Mouse (Mus musculus) left cerebral cortex, postnatal 14 days (tissue): Measurements from ENCODE around the gene Xkr7. TPM values are rescaled to one million over a fixed set of nuclear protein-coding genes. Genes with fewer than 3 reads are reported as not detected.
A peak's percentile ranks its signal among the peaks of the same experiment; 100 is the strongest.

Source experiments
- DNase-seq, 2 experiments: peaks; one replicate each; pipeline ENCODE4 v3.0.0; 2021 to 2022; ENCODE audit warnings: low spot score in 2 of 2, mixed read lengths in 1 of 2
- intact Hi-C: fragments of 180-260 bp; cut with DNase I; formaldehyde crosslinking; loops from one replicate; pipeline ENCODE4 v1.15.1; 2025
- total RNA-seq, 2 experiments: library from RNA; stranded (reverse); gene quantifications; 2 replicates each; pipeline ENCODE4 v1.2.3; 2021

The Xkr7 gene
- total RNA-seq, 2 experiments from 2014 or later: 7.4 to 8.5 TPM

DNA sequence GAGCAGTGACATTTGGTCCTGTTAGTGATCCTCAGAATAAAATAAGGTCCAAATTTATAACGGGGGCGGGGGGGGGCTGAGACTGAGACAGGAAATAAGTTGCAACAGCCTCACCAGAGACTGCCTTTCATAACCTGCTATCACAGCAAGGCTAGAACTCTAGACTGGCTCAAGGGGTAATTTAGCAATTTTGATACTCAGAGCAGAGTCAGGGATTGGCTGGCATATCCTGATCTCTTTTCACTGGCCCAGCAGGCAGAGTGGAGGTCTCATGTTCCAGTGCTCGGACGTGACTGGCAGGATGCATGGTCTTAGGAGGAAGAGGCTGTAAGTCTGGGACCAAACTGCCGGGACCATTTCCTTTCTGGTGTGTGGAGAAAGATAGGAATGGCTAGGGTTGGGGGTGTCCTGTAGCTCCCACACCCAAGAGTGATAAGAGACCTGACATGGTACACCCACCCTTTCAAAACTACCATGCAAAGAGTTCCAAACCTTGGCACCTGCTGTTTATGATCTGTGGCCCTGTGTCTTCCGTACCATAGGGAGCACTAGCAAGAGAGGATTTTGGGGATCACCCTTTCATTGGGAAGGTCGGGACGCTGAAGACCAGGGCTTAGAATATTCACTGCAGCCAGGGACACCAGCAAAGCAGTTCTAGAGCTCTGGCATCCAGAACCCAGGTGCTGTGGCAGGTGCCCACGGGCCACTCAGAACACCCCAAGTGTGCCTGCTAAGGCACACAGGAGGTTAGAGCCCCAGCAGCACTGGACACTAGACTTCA is 32.7 kb downstream of the Xkr7 start:
- DNase-seq: no peak
- intact Hi-C loops: no loop called here

DNA sequence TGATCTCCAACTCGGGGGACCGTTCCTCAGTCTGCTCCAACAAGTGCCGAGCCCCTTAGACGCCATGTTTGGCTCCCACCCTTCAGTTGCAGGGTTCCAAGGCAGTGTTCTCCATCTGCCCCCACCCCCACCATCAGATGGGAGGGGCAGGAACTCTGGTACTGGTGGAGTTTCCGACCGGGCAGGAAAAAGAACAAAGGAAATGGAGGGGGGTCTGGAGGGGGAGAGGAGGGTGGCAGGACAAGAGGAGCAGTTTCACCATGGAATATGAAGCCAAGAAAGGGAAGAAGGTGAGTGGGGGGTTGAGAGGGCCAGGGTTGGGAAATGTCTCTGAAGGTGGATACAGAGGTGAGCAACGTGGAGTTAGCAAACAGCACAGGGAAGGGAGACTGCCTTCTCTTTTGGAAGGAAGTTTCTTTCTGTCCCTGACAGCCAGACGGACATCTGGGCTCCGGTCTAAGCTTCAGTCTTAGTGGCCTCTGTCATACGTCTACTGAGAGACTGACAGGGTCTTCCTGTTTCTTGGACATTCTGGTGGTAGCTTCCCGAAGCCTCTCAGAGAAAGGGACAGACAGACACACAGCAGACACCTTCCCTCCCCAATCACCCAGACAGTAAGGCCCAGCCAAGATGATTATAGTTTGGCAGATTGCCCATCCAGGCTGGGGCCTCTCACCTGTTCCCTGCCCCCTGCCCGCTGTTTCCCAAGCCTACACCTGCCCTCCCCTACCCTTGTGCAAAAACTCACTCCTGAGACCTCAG is 34.3 kb downstream of the Xkr7 start, which contains the start of gene Ccm2l:
Gene Ccm2l, plus strand, starts transcription at position 209 of the 762 bp plus-strand sequence.
- intact Hi-C loops: no loop called here
- DNase-seq: no peak

DNA sequence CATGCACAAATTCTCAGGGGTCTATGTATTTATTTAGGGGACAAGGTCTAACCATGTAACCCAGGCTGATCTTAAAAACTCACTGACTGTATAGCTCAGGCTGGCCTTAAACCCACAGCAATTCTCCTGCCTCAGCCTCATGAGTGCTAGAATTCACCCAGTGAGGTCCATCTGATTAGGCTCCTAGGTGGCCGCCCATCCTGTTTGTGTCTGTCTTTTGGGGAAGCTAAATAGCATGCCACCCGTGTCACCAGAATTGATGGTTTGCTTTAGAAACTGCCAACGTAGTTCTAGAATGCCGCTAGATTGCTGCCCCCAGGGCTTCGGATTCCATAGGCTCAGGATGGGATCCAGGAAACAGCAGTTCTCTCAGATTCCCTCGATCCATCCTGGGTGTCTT is 35.3 kb downstream of the Xkr7 start:
- no peak for DNase-seq
- intact Hi-C loops: no loop called here

DNA sequence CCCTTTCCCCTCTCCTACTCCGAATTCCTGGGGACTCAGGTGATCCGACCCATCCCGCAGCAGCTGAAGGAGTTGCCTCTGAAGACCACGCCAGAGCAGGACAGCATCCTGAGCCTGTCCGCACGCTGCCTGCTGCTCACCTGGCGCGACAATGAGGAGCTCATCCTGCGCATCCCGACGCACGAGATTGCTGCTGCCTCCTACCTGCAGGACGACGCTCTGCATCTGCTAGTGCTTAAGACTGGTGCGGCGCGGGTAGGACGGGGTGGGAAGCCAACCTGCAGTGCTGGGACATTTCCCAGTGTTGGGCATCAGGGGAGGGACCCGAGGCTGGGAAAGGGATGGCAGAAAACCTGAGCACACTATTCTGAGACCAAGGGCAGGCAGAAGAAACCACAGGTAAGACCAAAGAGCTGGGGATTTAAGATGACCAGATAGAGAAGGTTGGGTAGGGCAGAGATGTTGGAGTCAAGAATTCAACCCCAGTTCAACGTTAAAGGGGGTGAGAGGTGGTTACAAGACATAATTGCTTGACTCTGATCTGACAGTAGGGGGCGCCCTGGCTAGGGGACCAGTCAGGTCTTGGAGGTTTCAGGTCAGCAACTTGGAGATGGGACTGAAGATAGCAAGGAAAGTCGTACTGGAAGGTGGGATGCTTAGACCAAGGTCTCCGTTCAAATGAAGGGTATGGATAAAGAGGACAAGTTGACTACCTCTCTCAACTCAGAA is 39.3 kb downstream of the Xkr7 start:
- intact Hi-C loops: no loop called here
- DNase-seq: no peak

DNA sequence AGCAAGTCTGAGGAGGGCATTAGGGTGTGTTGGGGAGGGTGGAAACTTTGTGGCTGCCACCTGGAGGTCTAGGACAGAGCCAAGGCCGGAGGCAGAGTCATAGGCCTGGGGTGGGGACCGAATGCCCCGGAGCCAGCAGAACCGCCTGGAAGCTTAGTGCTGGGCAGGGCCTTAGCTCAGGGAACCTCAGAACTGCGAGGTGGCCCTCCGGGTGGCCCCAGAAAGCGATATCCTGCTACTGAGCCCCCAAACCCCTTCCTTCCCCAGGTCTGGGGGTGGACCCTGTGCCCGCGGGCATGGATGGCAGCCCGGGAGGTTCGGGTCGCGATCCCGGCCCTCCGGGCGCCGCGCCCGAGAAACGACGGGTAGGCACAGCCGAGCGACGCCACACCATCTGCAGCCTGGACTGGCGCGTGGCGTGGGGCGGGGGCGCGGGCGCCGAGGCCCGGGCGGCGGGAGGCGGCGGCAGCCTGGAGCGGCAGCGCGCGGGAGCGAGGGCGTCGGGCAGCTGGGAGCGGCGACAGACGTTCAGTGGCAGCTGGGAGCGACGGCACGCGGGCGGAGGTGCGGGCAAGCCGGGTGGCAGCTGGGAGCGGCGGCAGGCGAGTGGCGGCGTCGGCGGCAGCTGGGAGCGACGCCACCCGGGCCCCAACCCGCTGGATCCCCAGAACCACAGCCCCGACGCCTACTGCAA is 40.0 kb downstream of the Xkr7 start:
- DNase-seq: peak; percentile 56 to 60
- intact Hi-C loops: no loop called here

DNA sequence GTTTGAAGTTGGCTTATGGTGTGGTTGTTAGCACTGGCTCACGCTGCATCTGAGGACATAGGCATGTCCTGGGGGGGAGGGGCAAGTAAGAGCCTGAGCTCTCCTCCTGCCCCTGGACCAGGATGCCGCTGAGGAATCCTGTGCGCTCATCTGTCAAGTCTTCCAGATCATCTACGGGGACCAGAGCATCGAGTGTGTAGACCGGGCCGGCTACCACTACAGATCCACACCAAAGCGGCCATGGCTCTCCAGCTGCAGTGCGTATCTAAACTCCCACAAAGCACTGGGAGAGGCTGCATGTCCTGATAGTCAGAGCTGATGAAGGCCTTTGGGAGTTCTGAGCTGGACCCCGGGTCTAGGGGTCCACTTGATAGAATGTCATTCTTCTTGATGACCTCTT is 43.0 kb downstream of the Xkr7 start:
- intact Hi-C loops: no loop called here
- DNase-seq: no peak

DNA sequence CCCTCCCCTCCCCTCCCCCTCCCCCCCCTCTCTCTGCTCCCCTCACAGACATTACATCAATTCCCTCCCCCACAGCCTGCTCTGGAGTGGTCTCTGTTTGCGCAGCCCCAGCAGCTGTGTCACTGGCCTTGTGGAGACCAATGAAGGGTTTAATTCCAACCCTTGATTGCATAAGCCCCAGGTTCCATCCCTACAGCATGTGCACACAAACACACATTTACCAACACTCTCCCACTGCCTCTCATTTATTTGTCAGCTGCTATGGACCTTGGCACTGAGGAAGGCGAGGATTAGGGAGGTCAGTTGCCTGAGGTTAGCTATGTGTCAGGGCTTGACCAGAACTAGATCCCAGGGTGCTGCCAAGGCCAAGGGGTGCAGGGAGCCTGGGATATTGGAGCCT is 44.3 kb downstream of the Xkr7 start:
- intact Hi-C loops: no loop called here
- no peak for DNase-seq

DNA sequence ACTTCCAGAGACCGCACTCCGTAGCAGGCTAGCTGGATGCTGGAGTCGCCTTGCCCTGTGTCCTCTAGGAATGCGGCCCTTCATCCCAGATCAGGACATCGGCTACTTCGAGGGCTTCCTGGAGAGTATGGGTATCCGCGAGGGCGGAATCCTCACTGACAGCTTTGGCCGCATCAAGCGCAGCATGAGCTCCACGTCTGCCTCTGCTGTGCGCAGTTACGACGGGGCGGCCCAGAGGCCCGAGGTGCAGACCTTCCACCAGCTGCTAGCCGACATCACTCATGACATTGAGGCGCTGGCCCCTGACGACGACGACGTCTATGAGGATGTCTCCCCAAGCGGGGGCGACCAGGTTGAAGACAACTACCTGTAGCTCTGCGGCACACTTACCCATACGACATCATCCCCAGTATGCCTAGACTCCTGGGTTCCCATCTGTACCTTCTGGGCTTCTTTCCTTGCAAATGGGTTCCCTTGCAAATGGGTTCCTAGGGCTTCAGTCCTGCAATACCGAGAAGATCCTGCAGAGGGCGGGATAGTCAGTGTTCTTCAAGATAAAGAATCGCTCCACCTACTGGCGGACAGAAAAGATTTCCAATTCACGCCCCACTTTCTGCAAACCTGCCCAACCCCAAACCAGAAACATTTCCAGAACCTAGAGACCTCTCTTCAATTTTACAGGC is 49.3 kb downstream of the Xkr7 start:
- peak; percentile 89 for DNase-seq
- intact Hi-C loops: loop anchor here (2.0 kb wide), 1 partner anchor 64 kb away; no protein-coding TSS in a partner anchor

DNA sequence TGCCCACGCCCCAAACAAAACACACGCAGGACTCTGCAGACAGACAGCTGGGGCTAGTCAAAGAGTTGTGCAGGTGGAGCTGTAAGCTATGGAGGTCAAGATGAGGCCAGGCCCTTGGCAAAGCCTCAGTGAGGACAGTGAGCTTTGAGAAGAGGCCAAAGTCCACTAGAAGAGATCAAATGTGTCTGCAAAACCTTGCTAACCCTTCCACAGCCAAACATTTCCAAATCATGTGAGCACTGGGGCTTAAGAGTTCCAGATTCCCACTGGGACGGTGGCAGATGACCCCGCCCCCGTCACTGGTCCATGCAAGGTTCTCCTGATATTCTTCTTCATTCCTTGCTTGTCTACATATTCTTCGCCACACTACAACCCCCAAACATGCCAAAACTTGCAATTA is 50.2 kb downstream of the Xkr7 start:
- no peak for DNase-seq
- intact Hi-C loops: loop anchor here (2.0 kb wide), 1 partner anchor 63 kb away; no protein-coding TSS in a partner anchor

DNA sequence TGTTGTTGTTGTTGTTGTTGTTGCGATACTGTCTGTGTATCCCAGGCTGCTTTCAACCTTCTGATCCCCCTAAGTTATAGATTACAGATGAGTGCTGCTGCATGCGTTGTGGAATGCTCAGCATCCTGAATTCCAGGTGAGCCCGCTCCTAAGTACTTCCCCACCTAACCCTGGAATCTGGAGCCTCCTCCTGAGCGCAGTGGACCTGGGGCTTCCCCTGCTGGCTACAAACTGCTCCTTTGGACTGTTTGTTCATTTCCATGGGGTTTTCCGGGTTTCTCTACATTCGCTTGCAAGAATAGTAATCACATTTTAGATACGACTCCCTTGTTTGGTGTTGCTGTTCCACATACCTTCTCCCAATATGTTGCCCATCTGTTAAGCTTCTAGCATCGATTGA is 51.6 kb downstream of the Xkr7 start:
- intact Hi-C loops: no loop called here
- no peak for DNase-seq

DNA sequence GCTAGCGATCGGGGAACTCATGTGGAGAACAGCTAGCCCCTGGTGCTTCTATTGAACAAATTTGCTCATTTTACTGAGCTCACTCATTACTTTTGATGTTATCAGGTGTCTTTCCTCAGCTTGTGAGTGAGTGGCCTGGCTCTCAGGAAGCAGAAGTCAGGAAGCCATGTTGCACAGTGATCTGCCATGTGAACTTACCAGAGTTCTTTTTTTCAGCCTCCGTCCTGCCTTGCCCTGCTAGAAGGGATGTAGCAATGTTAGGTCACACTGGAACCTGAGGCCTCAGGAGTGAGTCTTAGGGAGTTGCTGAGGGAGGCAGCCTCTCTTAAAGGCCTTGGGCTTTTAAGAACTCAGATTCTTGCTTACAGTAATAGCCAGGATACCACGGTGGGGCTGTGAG is 52.2 kb downstream of the Xkr7 start:
- no peak for DNase-seq
- intact Hi-C loops: no loop called here

DNA sequence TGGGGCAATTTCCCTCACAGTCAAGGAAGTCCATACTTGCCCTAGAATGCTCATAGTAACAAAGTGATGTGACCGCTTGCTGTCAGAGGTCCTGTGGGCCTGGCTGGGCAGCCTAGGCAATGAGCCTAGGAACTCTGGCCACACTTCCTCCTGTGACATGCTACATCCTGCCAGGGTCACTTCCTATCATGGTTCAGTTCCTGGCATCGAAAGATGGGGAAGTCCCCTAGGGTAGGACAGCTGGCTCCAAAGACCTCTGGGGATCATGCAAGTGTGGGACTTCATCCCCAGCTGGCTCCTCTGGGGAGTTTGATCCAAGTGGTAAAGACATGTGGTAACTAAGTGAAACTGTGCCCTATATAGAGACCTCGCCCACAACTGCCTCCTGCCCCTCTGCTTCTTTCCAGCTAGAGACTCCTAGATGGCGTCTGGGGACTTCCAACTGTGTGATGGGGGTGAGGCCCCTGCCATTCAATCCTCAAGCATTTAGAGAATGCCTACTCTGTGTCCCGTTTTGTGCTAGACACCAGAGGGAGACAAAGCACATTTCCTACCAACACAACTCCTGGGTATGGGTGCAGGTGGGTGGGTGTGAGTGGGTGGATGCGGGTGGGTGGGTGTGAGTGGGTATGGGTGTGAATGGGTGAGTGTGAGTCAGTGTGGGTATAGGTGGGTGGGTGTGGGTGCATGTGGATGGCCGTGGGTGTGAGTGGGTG is 52.8 kb downstream of the Xkr7 start:
- intact Hi-C loops: no loop called here
- DNase-seq: no peak

DNA sequence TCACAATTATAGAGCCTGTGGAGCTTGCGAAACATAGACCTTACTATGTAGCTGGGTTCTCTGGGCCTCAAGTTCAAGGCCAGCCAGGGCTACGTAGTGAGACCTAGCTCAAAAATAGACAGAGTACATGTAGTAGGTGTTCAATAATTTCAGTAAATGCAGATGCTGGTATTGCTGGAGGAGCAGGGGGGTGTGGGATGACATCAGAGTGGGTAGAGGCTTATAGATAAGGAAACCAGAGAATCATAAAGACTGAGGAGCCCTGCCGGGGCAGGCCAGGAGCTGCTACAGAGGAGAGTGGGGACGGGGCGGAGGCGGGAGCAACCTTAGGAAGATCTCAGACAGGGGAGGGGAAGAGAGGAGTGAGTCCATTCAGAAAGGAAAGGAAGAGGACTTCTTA is 53.9 kb downstream of the Xkr7 start:
- intact Hi-C loops: no loop called here
- DNase-seq: no peak

DNA sequence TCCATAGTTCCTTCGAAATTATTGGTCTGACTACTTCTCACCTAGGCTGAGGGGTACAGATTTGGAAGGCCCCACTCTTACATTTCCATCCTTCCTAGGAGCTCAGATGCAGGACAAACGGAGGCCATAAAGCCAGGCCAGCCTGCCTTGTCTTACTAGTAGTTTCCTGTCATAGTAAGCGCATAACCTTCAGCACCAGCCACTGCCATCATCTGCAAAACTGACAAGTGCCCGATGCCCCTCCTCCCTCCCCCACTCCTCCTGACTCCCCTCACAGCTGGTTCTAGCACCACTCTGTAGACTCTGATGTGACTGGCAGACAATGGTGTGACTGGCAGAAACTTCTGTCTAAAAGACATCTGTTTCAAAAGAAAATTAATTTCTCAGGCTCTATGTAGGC is 54.5 kb downstream of the Xkr7 start:
- no peak for DNase-seq
- intact Hi-C loops: no loop called here

DNA sequence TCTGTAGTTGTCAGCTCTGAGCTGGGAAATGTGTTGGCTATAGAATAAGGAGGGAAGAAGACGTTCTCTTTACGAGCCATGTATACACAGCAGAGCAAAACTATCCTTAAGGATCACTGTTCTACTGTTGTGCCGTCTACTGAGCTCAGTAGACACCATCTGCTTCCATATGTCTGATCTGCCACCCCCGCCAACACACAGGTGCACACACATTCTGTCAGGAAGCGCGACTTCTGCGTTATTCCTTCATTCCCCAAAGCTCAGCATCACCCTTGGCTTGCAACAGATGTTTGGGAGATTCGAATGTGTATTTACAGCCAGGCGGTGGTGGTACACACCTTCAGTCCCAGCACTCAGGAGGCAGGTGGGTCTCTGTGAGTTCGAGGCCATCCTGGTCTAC is 55.4 kb downstream of the Xkr7 start:
- no peak for DNase-seq
- intact Hi-C loops: no loop called here

DNA sequence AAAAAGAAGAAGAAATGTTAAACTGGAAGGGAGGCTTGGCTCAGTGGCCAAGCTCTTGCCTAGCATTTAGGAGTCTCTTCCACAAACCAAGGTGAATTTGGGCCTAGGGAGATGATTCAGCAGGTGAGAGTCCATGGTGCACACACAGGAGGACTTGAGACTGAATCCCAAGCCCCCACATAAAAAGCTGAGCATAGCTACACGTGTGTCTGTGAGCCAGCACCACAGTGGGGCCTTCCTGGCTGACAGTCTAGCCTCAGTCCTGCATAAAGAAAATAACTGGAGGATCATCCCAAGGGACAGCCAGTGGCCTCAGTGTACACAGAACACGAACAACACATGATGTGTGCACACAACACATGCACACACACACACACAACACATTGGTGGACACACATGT is 57.7 kb downstream of the Xkr7 start:
- intact Hi-C loops: no loop called here
- DNase-seq: no peak

DNA sequence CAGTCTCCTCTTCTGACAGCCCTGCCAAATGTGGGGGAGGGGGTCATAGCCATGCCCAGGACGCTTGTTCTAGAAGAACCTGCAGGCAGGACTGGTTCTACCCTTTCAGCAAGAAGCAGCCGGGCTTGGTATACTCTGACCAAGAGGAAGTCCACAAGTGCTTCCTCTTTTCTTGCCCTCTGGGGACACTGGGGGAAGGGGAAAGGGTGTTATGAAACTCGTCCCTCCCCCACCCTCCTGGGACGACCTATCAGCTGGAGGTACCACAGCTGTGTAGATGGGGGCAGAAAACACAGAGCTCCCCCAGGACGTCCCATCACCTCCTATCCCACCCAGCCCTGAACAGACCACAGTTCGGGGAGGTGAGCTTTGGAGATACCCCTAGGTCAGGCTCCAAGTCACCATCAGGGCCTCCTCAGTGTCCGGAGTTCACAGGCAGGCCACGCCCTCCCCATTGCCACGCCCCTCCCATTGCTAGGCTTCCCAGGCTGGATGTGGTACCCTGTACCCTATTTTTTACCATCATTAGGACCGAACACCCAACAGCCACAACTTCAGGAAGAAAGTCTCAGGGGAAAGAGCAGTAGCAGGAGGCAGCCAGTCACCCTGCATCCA is 59.0 kb downstream of the Xkr7 start:
- intact Hi-C loops: no loop called here
- peak in 1 of 2 experiments; percentile 30 for DNase-seq
